26 mouse cellular contexts compared by ENCODE assay signal in the genomic region with DNA sequence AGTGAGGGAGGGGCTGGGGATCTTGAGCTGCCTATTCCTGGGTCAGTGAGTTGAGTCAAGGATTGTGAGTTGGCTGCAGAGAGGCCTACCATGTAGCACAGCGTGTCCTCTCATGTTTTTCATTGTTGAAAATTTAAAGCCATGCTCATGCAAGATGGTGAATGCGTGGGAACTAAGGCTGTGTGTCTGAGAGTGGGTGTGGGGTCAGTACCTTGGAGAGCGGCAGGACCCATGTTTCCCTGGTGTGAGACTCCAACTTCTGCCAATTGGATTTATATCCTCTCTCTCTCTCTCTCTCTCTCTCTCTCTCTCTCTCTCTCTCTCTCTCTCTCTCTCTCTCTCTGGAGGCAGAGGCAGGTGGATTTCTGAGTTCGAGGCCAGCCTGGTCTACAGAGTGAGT. TPM values are rescaled to one million over a fixed set of nuclear protein-coding genes. Genes with fewer than 3 reads are reported as not detected.
DNase-seq lines count a peak whose midpoint lies in the region; ATAC-seq and TF ChIP-seq lines count a peak whose summit lies in the region.
"Had no signal": no experiment of that assay in that cellular context is flagged by ENCODE, and none has a peak within 500 bp of the region (broad histone marks: within the 10 kb centered on the region; RNA-seq: fewer than 3 reads in every experiment).

No protein-coding gene starts in this region.

- TF ChIP-seq RAD21 in MEL (IDR thresholded peaks at IDR 0.05; ENCODE audit: low read depth, low read length) = no peak

- H3K4me3 ChIP-seq in lung, embryonic 14.5 days (ENCODE audit: low read depth, low read length) = no peak overlapping the region
- no peak overlapping the region for H3K4me3 ChIP-seq in MEL (ENCODE audit: control insufficient read depth in 1 of 2, insufficient read depth in 1 of 2, low read depth in 2 of 2, low read length in 2 of 2)
- no peak overlapping the region for H3K4me3 ChIP-seq in forebrain, postnatal 0 days (ENCODE audit: low read depth, low read length)
- H3K4me3 ChIP-seq: embryonic facial prominence, embryonic 15.5 days; erythroblast, embryonic 14.5 days; forebrain, embryonic 10.5 days; heart, embryonic 10.5 days; hindbrain, embryonic 12.5 days had no signal

- H3K27ac ChIP-seq in lung, embryonic 14.5 days (ENCODE audit: low read depth) = no peak overlapping the region
- H3K27ac ChIP-seq in MEL (ENCODE audit: control insufficient read depth, low read depth, low read length) = no peak overlapping the region
- no peak overlapping the region for H3K27ac ChIP-seq in forebrain, postnatal 0 days (ENCODE audit: low read depth, low read length)
- H3K27ac ChIP-seq: embryonic facial prominence, embryonic 15.5 days; forebrain, embryonic 10.5 days; heart, embryonic 10.5 days; hindbrain, embryonic 12.5 days had no signal

- peak; percentile 28 for DNase-seq in lung, embryonic 14.5 days
- no peak for DNase-seq in lung, adult 18-20 months
- peak; percentile 69 for DNase-seq in MEL (ENCODE audit: low read depth, low spot score)
- DNase-seq in layer of hippocampus, adult 8-10 months (ENCODE audit: low spot score in 2 of 2) = no peak
- DNase-seq in forebrain, postnatal 0 days = no peak
- DNase-seq: adrenal gland, adult 8-10 months; adrenal gland, postnatal 36 days; B cell, adult 2 months; cerebellum, adult 8-10 months; cerebellum, postnatal 14 days; embryo, embryonic 11 days; gastrocnemius, postnatal 36 days; heart, adult 18-20 months; heart, postnatal 10 days; heart, postnatal 4 days had no signal

- H3K4me1 ChIP-seq in lung, embryonic 14.5 days (ENCODE audit: insufficient read depth) = no peaks in the 10 kb centered on the region
- peaks cover 0 to 10% of the 10 kb centered on the region in 2 experiments; a peak in 2 of 4 replicates for H3K4me1 ChIP-seq in MEL (ENCODE audit: control insufficient read depth in 1 of 2, insufficient read depth in 2 of 2, low read length in 2 of 2)
- no peaks in the 10 kb centered on the region for H3K4me1 ChIP-seq in forebrain, postnatal 0 days (ENCODE audit: insufficient read depth)
- H3K4me1 ChIP-seq: embryonic facial prominence, embryonic 15.5 days; forebrain, embryonic 10.5 days; hindbrain, embryonic 12.5 days had no signal

- 80% methylated on average over 4 of the region's 4 CpGs for WGBS in lung, embryonic 14.5 days
- 96% methylated on average over 4 of the region's 4 CpGs for WGBS in forebrain, postnatal 0 days

- no peaks in the 10 kb centered on the region for H3K27me3 ChIP-seq in lung, embryonic 14.5 days (ENCODE audit: insufficient read depth, low read length)
- H3K27me3 ChIP-seq in MEL (ENCODE audit: control insufficient read depth in 1 of 2, insufficient read depth in 2 of 2, low read length in 2 of 2) = no peaks in the 10 kb centered on the region
- H3K27me3 ChIP-seq in forebrain, postnatal 0 days (ENCODE audit: insufficient read depth, low read length) = no peaks in the 10 kb centered on the region
- H3K27me3 ChIP-seq: embryonic facial prominence, embryonic 15.5 days; hindbrain, embryonic 12.5 days; Patski had no signal

- no peak overlapping the region for H3K9ac ChIP-seq in lung, embryonic 14.5 days
- no peak overlapping the region for H3K9ac ChIP-seq in MEL (ENCODE audit: control insufficient read depth, low read depth, low read length, poor library complexity, severe bottlenecking)
- H3K9ac ChIP-seq in forebrain, postnatal 0 days = no peak overlapping the region
- H3K9ac ChIP-seq: embryonic facial prominence, embryonic 15.5 days; hindbrain, embryonic 12.5 days had no signal

- no peak overlapping the region for H3K4me2 ChIP-seq in lung, embryonic 14.5 days
- H3K4me2 ChIP-seq in forebrain, postnatal 0 days (ENCODE audit: low read depth) = no peak overlapping the region
- H3K4me2 ChIP-seq: embryonic facial prominence, embryonic 15.5 days; hindbrain, embryonic 12.5 days had no signal

- ATAC-seq in lung, embryonic 14.5 days (ENCODE audit: insufficient read depth) = no peak
- ATAC-seq in megakaryocyte progenitor cell, adult 5-6 weeks (replicated peaks; ENCODE audit: poor library complexity) = peak; percentile 64
- no peak for ATAC-seq in forebrain, postnatal 0 days
- ATAC-seq: CD4-positive, CD25-positive, alpha-beta regulatory T cell, adult 4 months; forebrain, embryonic 14.5 days; hindbrain, embryonic 16.5 days; Patski had no signal

- TF ChIP-seq POLR2A in MEL (IDR thresholded peaks at IDR 0.05; ENCODE audit: control insufficient read depth in 1 of 2, insufficient read depth in 1 of 2, low read depth in 1 of 2, low read length in 2 of 2, poor library complexity in 1 of 2) = no peak

- TF ChIP-seq CTCF in lung, embryonic 14.5 days (IDR thresholded peaks at IDR 0.05; ENCODE audit: low read depth) = no peak
- TF ChIP-seq CTCF in MEL (IDR thresholded peaks at IDR 0.05 in 2 of 3, conservative IDR thresholded peaks at IDR 0.05 in 1 of 3; ENCODE audit: control insufficient read depth in 1 of 3, insufficient read depth in 1 of 3, low read depth in 2 of 3, low read length in 3 of 3, poor library complexity in 1 of 3, severe bottlenecking in 1 of 3) = no peak
- no peak for TF ChIP-seq CTCF in forebrain, postnatal 0 days (IDR thresholded peaks at IDR 0.05; ENCODE audit: low read depth)

- no peak for TF ChIP-seq EP300 in MEL (IDR thresholded peaks at IDR 0.05; ENCODE audit: low read depth in 1 of 2, low read length in 2 of 2)

- peaks cover 91% of the 10 kb centered on the region for H3K36me3 ChIP-seq in lung, embryonic 14.5 days (ENCODE audit: insufficient read depth)
- H3K36me3 ChIP-seq in MEL (ENCODE audit: control insufficient read depth in 1 of 2, insufficient read depth in 2 of 2, low read length in 2 of 2) = peaks cover 0 to 5% of the 10 kb centered on the region in 2 experiments; a peak in 2 of 4 replicates
- peaks cover 80% of the 10 kb centered on the region for H3K36me3 ChIP-seq in forebrain, postnatal 0 days (ENCODE audit: insufficient read depth)

- no peaks in the 10 kb centered on the region for H3K79me2 ChIP-seq in MEL (ENCODE audit: control insufficient read depth, insufficient read depth, low read length, poor library complexity)

- peaks cover 2% of the 10 kb centered on the region; the same call in 1 of the 2 replicates for H3K9me3 ChIP-seq in lung, embryonic 14.5 days (ENCODE audit: low read depth, low read length)
- no peaks in the 10 kb centered on the region for H3K9me3 ChIP-seq in MEL (replicated peaks; ENCODE audit: insufficient read depth, low read length)
- no peaks in the 10 kb centered on the region for H3K9me3 ChIP-seq in forebrain, postnatal 0 days (ENCODE audit: low read length)
- H3K9me3 ChIP-seq: G1E; heart, embryonic 10.5 days had no signal

RNA-seq across cellular contexts. Expression of gene Tomm40, which starts 11.3 kb away (rescaled TPM):
- 149 and 168 TPM in 2 replicates for polyA plus RNA-seq in lung, embryonic 14.5 days (2014; fragmentation: Nextera tagmentation; extraction: Ambion mirVana)
- total RNA-seq in MEL (2012; rRNA removed) = 288 and 294 TPM in 2 replicates
- 100 to 1,000 TPM in 1 of 2 experiments, not detected in 1; 403 TPM for polyA plus RNA-seq in MEL (2012; ENCODE audit: insufficient read depth in 1 of 2, insufficient read length in 2 of 2, low read depth in 1 of 2, low replicate concordance in 2 of 2, missing spikeins in 1 of 2)
- total RNA-seq in megakaryocyte progenitor cell, adult 5-6 weeks (2015) = 61.5 and 62.2 TPM in 2 replicates
- 42.5 and 50.8 TPM in 2 replicates for total RNA-seq in megakaryocyte progenitor cell, adult 5-6 weeks (2017)
- total RNA-seq in layer of hippocampus, adult 8-10 months (2022) = 100 to 1,000 TPM; 104 to 112 (median 109) TPM
- 98.9 and 113 TPM in 2 replicates for total RNA-seq in forebrain, postnatal 0 days (2014; rRNA removed)
- 146 and 147 TPM in 2 replicates for polyA plus RNA-seq in forebrain, postnatal 0 days (2015; fragmentation: Nextera tagmentation; extraction: Ambion mirVana)

RNA-seq across cellular contexts. Expression of gene Nectin2, which starts 23.7 kb away (rescaled TPM):
- 120 and 125 TPM in 2 replicates for polyA plus RNA-seq in lung, embryonic 14.5 days (2014; fragmentation: Nextera tagmentation; extraction: Ambion mirVana)
- 6.9 TPM in 2 replicates for total RNA-seq in MEL (2012; rRNA removed)
- polyA plus RNA-seq in MEL (2012; ENCODE audit: insufficient read depth in 1 of 2, insufficient read length in 2 of 2, low read depth in 1 of 2, low replicate concordance in 2 of 2, missing spikeins in 1 of 2) = 10 to 100 TPM in 1 of 2 experiments, not detected in 1; 25.6 TPM
- total RNA-seq in megakaryocyte progenitor cell, adult 5-6 weeks (2015) = 0.95 and 2.2 TPM in 2 replicates
- 0.78 and 1.0 TPM in 2 replicates for total RNA-seq in megakaryocyte progenitor cell, adult 5-6 weeks (2017)
- total RNA-seq in layer of hippocampus, adult 8-10 months (2022) = 1 to 10 TPM; 5.7 to 8.2 (median 7.0) TPM
- total RNA-seq in forebrain, postnatal 0 days (2014; rRNA removed) = 44.2 and 44.7 TPM in 2 replicates
- polyA plus RNA-seq in forebrain, postnatal 0 days (2015; fragmentation: Nextera tagmentation; extraction: Ambion mirVana) = 47.2 and 48.7 TPM in 2 replicates

RNA-seq across cellular contexts. Expression of gene Apoe, which starts 27.6 kb away (rescaled TPM):
- 404 and 439 TPM in 2 replicates for polyA plus RNA-seq in lung, embryonic 14.5 days (2014; fragmentation: Nextera tagmentation; extraction: Ambion mirVana)
- 22.6 and 33.3 TPM in 2 replicates for total RNA-seq in MEL (2012; rRNA removed)
- polyA plus RNA-seq in MEL (2012; ENCODE audit: insufficient read depth in 1 of 2, insufficient read length in 2 of 2, low read depth in 1 of 2, low replicate concordance in 2 of 2, missing spikeins in 1 of 2) = 10 to 100 TPM in 1 of 2 experiments, not detected in 1; 61.4 TPM
- 18.7 and 27.5 TPM in 2 replicates for total RNA-seq in megakaryocyte progenitor cell, adult 5-6 weeks (2015)
- total RNA-seq in megakaryocyte progenitor cell, adult 5-6 weeks (2017) = 110 and 130 TPM in 2 replicates
- 1,000 to 10,000 TPM; 1,861 to 4,366 (median 2,827) TPM for total RNA-seq in layer of hippocampus, adult 8-10 months (2022)
- 1,116 and 1,436 TPM in 2 replicates for total RNA-seq in forebrain, postnatal 0 days (2014; rRNA removed)
- 1,283 and 1,495 TPM in 2 replicates for polyA plus RNA-seq in forebrain, postnatal 0 days (2015; fragmentation: Nextera tagmentation; extraction: Ambion mirVana)

RNA-seq across cellular contexts. Expression of gene Apoc1, which starts 34.1 kb away (rescaled TPM):
- polyA plus RNA-seq in lung, embryonic 14.5 days (2014; fragmentation: Nextera tagmentation; extraction: Ambion mirVana) = 13.6 and 15.5 TPM in 2 replicates
- total RNA-seq in MEL (2012; rRNA removed) = not detected in 2 replicates
- polyA plus RNA-seq in MEL (2012; ENCODE audit: insufficient read depth in 1 of 2, insufficient read length in 2 of 2, low read depth in 1 of 2, low replicate concordance in 2 of 2, missing spikeins in 1 of 2) = under 1 TPM in 1 of 2 experiments, not detected in 1; 0.35 TPM
- total RNA-seq in megakaryocyte progenitor cell, adult 5-6 weeks (2015) = 0.79 and 2.0 TPM in 2 replicates
- total RNA-seq in megakaryocyte progenitor cell, adult 5-6 weeks (2017) = 1.1 and 6.4 TPM in 2 replicates
- total RNA-seq in layer of hippocampus, adult 8-10 months (2022) = 10 to 100 TPM in 1 of 4 experiments, 1 to 10 TPM in 3; 5.3 to 10.7 (median 6.0) TPM
- total RNA-seq in forebrain, postnatal 0 days (2014; rRNA removed) = 2.1 and 5.3 TPM in 2 replicates
- 3.0 and 5.5 TPM in 2 replicates for polyA plus RNA-seq in forebrain, postnatal 0 days (2015; fragmentation: Nextera tagmentation; extraction: Ambion mirVana)
- polyA plus RNA-seq: CD4-positive, CD25-positive, alpha-beta regulatory T cell, adult 4 months had no signal

RNA-seq across cellular contexts. Expression of gene Bcam, which starts 44.3 kb away (rescaled TPM):
- polyA plus RNA-seq in lung, embryonic 14.5 days (2014; fragmentation: Nextera tagmentation; extraction: Ambion mirVana) = 206 and 209 TPM in 2 replicates
- total RNA-seq in MEL (2012; rRNA removed) = 2.6 and 3.2 TPM in 2 replicates
- 1 to 10 TPM in 1 of 2 experiments, not detected in 1; 8.1 TPM for polyA plus RNA-seq in MEL (2012; ENCODE audit: insufficient read depth in 1 of 2, insufficient read length in 2 of 2, low read depth in 1 of 2, low replicate concordance in 2 of 2, missing spikeins in 1 of 2)
- not detected in 2 replicates for total RNA-seq in megakaryocyte progenitor cell, adult 5-6 weeks (2015)
- not detected in 2 replicates for total RNA-seq in megakaryocyte progenitor cell, adult 5-6 weeks (2017)
- 10 to 100 TPM; 11.0 to 15.2 (median 13.2) TPM for total RNA-seq in layer of hippocampus, adult 8-10 months (2022)
- total RNA-seq in forebrain, postnatal 0 days (2014; rRNA removed) = 12.2 and 19.5 TPM in 2 replicates
- 10.9 and 12.7 TPM in 2 replicates for polyA plus RNA-seq in forebrain, postnatal 0 days (2015; fragmentation: Nextera tagmentation; extraction: Ambion mirVana)
- polyA plus RNA-seq: erythroblast, embryonic 14.5 days; G1E had no signal

Comparison
In these comparisons a context has a peak if more than half of its experiments do, and no peak if none do; other contexts are left out.
1. DNase-seq: peak in lung, embryonic 14.5 days (single experiment) and MEL (single experiment); none in lung, adult 18-20 months (0 of 2), layer of hippocampus, adult 8-10 months (0 of 2) and forebrain, postnatal 0 days (single experiment).